Mouse (Mus musculus): Measurements from ENCODE around the gene Rab6b. TPM values are rescaled to one million over a fixed set of nuclear protein-coding genes. Genes with fewer than 3 reads are reported as not detected.

Gene Rab6b
- polyA plus RNA-seq, 1 experiment from 2014 or later: 126 TPM

Other genes with a start within 250 kb of the Rab6b start
- 2.7 and 3.3 TPM in 2 replicates for gene Slco2a1, start 123.1 kb upstream of the Rab6b start, polyA plus RNA-seq (2015; fragmentation: Nextera tagmentation; extraction: Ambion mirVana)
- gene Srprb, start 90.3 kb downstream of the Rab6b start, polyA plus RNA-seq (2015; fragmentation: Nextera tagmentation; extraction: Ambion mirVana): 57.5 and 61.2 TPM in 2 replicates
- gene Gm20425, start 118.5 kb downstream of the Rab6b start, polyA plus RNA-seq (2015; fragmentation: Nextera tagmentation; extraction: Ambion mirVana): 0.14 TPM in 1 of 2 replicates, not detected in the other
- 40.4 and 41.3 TPM in 2 replicates for gene Trf, start 118.7 kb downstream of the Rab6b start, polyA plus RNA-seq (2015; fragmentation: Nextera tagmentation; extraction: Ambion mirVana)
- 1.1 and 1.3 TPM in 2 replicates for gene 1300017J02Rik, start 193.3 kb downstream of the Rab6b start, polyA plus RNA-seq (2015; fragmentation: Nextera tagmentation; extraction: Ambion mirVana)
- gene Topbp1, start 193.4 kb downstream of the Rab6b start, polyA plus RNA-seq (2015; fragmentation: Nextera tagmentation; extraction: Ambion mirVana): 19.7 and 20.9 TPM in 2 replicates